Mouse (Mus musculus) G1E (cell line): ENCODE results near the gene Smc3. TPM values are rescaled to one million over a fixed set of nuclear protein-coding genes. Genes with fewer than 3 reads are reported as not detected.

Experiments
- ATAC-seq: 2 replicates; pipeline ENCODE4 v1.8.0; 2016; ENCODE audit warnings: mild to moderate bottlenecking; ENCODE audit not compliant: insufficient number of reproducible peaks, poor library complexity, low FRiP score, severe bottlenecking; ENCODE audit errors: extremely low read depth
- DNase-seq: peaks from one replicate; pipeline ENCODE4 v3.0.0; 2012; ENCODE audit warnings: low spot score
- H3K27me3 ChIP-seq: 2 replicates; pipeline ENCODE4 v1.6.1; 2012; ENCODE audit warnings: mild to moderate bottlenecking, low read length, inconsistent platforms; ENCODE audit not compliant: insufficient read depth
- H3K36me3 ChIP-seq: replicated peaks from 2 replicates; pipeline ENCODE3; 2012; ENCODE audit warnings: mild to moderate bottlenecking, inconsistent platforms
- H3K4me1 ChIP-seq: 2 replicates; pipeline ENCODE4 v1.6.1; 2012; ENCODE audit warnings: low read depth, low read length, inconsistent platforms, mixed read lengths; ENCODE audit not compliant: insufficient read depth
- H3K4me3 ChIP-seq: 2 replicates; pipeline ENCODE4 v1.5.1; 2012; ENCODE audit warnings: low read depth, mild to moderate bottlenecking, inconsistent platforms, low read length, moderate library complexity, mixed read lengths
- H3K9me3 ChIP-seq: replicated peaks from 2 replicates; pipeline ENCODE4 v1.6.1; 2012; ENCODE audit warnings: inconsistent platforms
- CTCF ChIP-seq: IDR thresholded peaks from 2 replicates; pipeline ENCODE4 v1.5.1; 2012; ENCODE audit warnings: low read depth, low read length, inconsistent platforms, mixed read lengths
- GATA1 ChIP-seq: IDR thresholded peaks from 2 replicates; pipeline ENCODE4 v1.6.1; 2012; ENCODE audit warnings: borderline replicate concordance, low read length, inconsistent platforms, mixed read lengths
- GATA2 ChIP-seq: IDR thresholded peaks from 2 replicates; pipeline ENCODE4 v1.6.1; 2012; ENCODE audit warnings: low read depth, low read length, inconsistent platforms, borderline replicate concordance
- POLR2AphosphoS5 ChIP-seq: IDR thresholded peaks from 2 replicates; pipeline ENCODE4 v1.6.1; 2012; ENCODE audit warnings: low read depth, low read length, inconsistent platforms; ENCODE audit not compliant: insufficient replicate concordance
- TAL1 ChIP-seq: conservative IDR thresholded peaks from 2 replicates; pipeline ENCODE4 v1.6.1; 2012; ENCODE audit warnings: low read depth, low read length, inconsistent platforms, mixed read lengths
- polyA plus RNA-seq: library from polyadenylated mRNA; stranded (reverse); fragments of >175 nt; gene quantifications from 2 replicates; pipeline ENCODE4 v1.2.3, GENCODE M21; 2012
- total RNA-seq, 2 experiments: library from RNA; stranded (forward) in 1 of 2; stranded (reverse) in 1 of 2; fragments of 200-1000 nt in 1 of 2; fragments of >200 nt in 1 of 2; fragmentation: Nextera tagmentation in 1 of 2; gene quantifications; 2 replicates each; pipeline ENCODE4 v1.2.3; 2014 to 2017

Gene Smc3
- total and polyA plus RNA-seq, 3 experiments: 41.9 to 198 (median 150) TPM

- DNase-seq (no peak), ATAC-seq (no peak)
- TF ChIP-seq CTCF (no peak), GATA2 (no peak), GATA1 (no peak), POLR2AphosphoS5 (no peak), TAL1 (no peak)
- 0 out of 2 replicates have a peak, but pooled peaks cover 4% of the 10 kb centered on the region for H3K9me3 ChIP-seq
- H3K36me3 ChIP-seq: no peaks in the 10 kb centered on the region
- peaks cover 3% of the 10 kb centered on the region; the same call in 1 of the 2 replicates for H3K27me3 ChIP-seq
- H3K4me1 ChIP-seq: no peaks in the 10 kb centered on the region
- no peak overlapping the region for H3K4me3 ChIP-seq
Measured at GRCm38 (mm10) chr19:53687592-53687991, 87.4 kb downstream of the Smc3 start.

GRCm38 (mm10) chr19:53690816-53691215, 90.6 kb downstream of the Smc3 start:
- Histone ChIP-seq H3K4me1 (no peaks in the 10 kb centered on the region), H3K9me3 (0 out of 2 replicates have a peak, but pooled peaks cover 4% of the 10 kb centered on the region), H3K27me3 (peaks cover 3% of the 10 kb centered on the region; the same call in 1 of the 2 replicates), H3K36me3 (no peaks in the 10 kb centered on the region), H3K4me3 (no peak overlapping the region)
- ATAC-seq (no peak), DNase-seq (no peak)
- TF ChIP-seq GATA2: no peak
- TF ChIP-seq CTCF: no peak
- TF ChIP-seq GATA1: no peak
- no peak for TF ChIP-seq TAL1

GRCm38 (mm10) chr19:53694020-53694419, 93.8 kb downstream of the Smc3 start:
- no peaks in the 10 kb centered on the region for H3K36me3 ChIP-seq
- H3K9me3 ChIP-seq: no peaks in the 10 kb centered on the region
- DNase-seq (no peak), ATAC-seq (no peak)
- H3K4me1 ChIP-seq: no peaks in the 10 kb centered on the region
- peaks cover 6% of the 10 kb centered on the region for H3K27me3 ChIP-seq
- no peak overlapping the region for H3K4me3 ChIP-seq
- no peak for TF ChIP-seq POLR2AphosphoS5
- no peak for TF ChIP-seq GATA2
- TF ChIP-seq CTCF: no peak
- no peak for TF ChIP-seq TAL1
- TF ChIP-seq GATA1: no peak

Other genes with a start within 250 kb of the Smc3 start
- not detected in 2 replicates for gene Gm10197, start 228.6 kb upstream of the Smc3 start, total RNA-seq (2014; fragmentation: Nextera tagmentation)
- gene Gm10197, start 228.6 kb upstream of the Smc3 start, total RNA-seq (2017): 6.6 TPM in 1 of 2 replicates, not detected in the other
- not detected in 2 replicates for gene Gm10197, start 228.6 kb upstream of the Smc3 start, polyA plus RNA-seq
- 96.5 and 105 TPM in 2 replicates for gene Smndc1, start 209.8 kb upstream of the Smc3 start, total RNA-seq (2014; fragmentation: Nextera tagmentation)
- gene Smndc1, start 209.8 kb upstream of the Smc3 start, total RNA-seq (2017): 44.9 and 47.7 TPM in 2 replicates
- gene Smndc1, start 209.8 kb upstream of the Smc3 start, polyA plus RNA-seq: 181 and 267 TPM in 2 replicates
- gene Dusp5, start 71.3 kb upstream of the Smc3 start, total RNA-seq (2014; fragmentation: Nextera tagmentation): not detected in 2 replicates
- gene Dusp5, start 71.3 kb upstream of the Smc3 start, total RNA-seq (2017): 0.05 TPM in 1 of 2 replicates, not detected in the other
- gene Dusp5, start 71.3 kb upstream of the Smc3 start, polyA plus RNA-seq: 0.03 TPM in 1 of 2 replicates, not detected in the other
- 133 and 225 TPM in 2 replicates for gene Nutf2-ps1, start 11.3 kb upstream of the Smc3 start, total RNA-seq (2014; fragmentation: Nextera tagmentation)
- gene Nutf2-ps1, start 11.3 kb upstream of the Smc3 start, total RNA-seq (2017): 46.8 and 89.6 TPM in 2 replicates
- gene Nutf2-ps1, start 11.3 kb upstream of the Smc3 start, polyA plus RNA-seq: 191 and 224 TPM in 2 replicates
- gene Rbm20, start 76.9 kb downstream of the Smc3 start, total RNA-seq (2014; fragmentation: Nextera tagmentation): 1.1 and 2.3 TPM in 2 replicates
- gene Rbm20, start 76.9 kb downstream of the Smc3 start, total RNA-seq (2017): 1.7 and 2.6 TPM in 2 replicates
- gene Rbm20, start 76.9 kb downstream of the Smc3 start, polyA plus RNA-seq: 0.35 and 0.36 TPM in 2 replicates